Mouse (Mus musculus) midbrain, embryonic 16.5 days (tissue): ENCODE measurements around the gene Rnf5. TPM values are rescaled to one million over a fixed set of nuclear protein-coding genes. Genes with fewer than 3 reads are reported as not detected.

ENCODE experiments used
- ATAC-seq: fragments of 200-750 bp; cut with Nextera tagmentation; 2 replicates; pipeline ENCODE4 v1.8.0; 2017; ENCODE audit warnings: moderate TSS enrichment
- H3K27ac ChIP-seq: fragments of 300-500 bp; sonication (generic); 2 replicates; pipeline ENCODE4 v1.5.1; 2014; ENCODE audit warnings: mild to moderate bottlenecking, low read length, mixed read lengths
- H3K27me3 ChIP-seq: fragments of 300-500 bp; sonication (generic); 2 replicates; pipeline ENCODE4 v1.6.1; 2014; ENCODE audit warnings: low read depth, low read length, mixed read lengths; ENCODE audit not compliant: control insufficient read depth, insufficient read depth
- H3K36me3 ChIP-seq: fragments of 300-500 bp; sonication (generic); 2 replicates; pipeline ENCODE4 v1.6.1; 2014; ENCODE audit warnings: mild to moderate bottlenecking, low read length, moderate library complexity, mixed read lengths; ENCODE audit not compliant: control insufficient read depth, insufficient read depth
- H3K4me1 ChIP-seq: fragments of 300-500 bp; sonication (generic); 2 replicates; pipeline ENCODE4 v1.6.1; 2014; ENCODE audit warnings: mild to moderate bottlenecking, low read length, mixed read lengths; ENCODE audit not compliant: control insufficient read depth, insufficient read depth
- H3K4me2 ChIP-seq: fragments of 300-500 bp; sonication (generic); 2 replicates; pipeline ENCODE4 v1.6.1; 2014; ENCODE audit warnings: mild to moderate bottlenecking, low read length, mixed read lengths
- H3K4me3 ChIP-seq: fragments of 300-500 bp; sonication (generic); 2 replicates; pipeline ENCODE4 v1.5.1; 2014; ENCODE audit warnings: low read depth, mild to moderate bottlenecking, low read length, moderate library complexity, mixed read lengths
- H3K9ac ChIP-seq: fragments of 300-500 bp; sonication (generic); 2 replicates; pipeline ENCODE4 v1.6.1; 2014; ENCODE audit warnings: low read depth, low read length, mixed read lengths
- H3K9me3 ChIP-seq: fragments of 300-500 bp; sonication (generic); replicated peaks from 2 replicates; pipeline ENCODE4 v1.6.1; 2014; ENCODE audit warnings: mild to moderate bottlenecking, low read length, mixed read lengths; ENCODE audit not compliant: control insufficient read depth, poor library complexity, severe bottlenecking
- WGBS: fragments of 180-500 bp; shearing (Covaris S2); extraction: QIAGEN DNeasy Blood & Tissue Kit; methylation state at CpG from one replicate; pipeline ENCODE4 v1.1.7; 2014; 5-methylcytosine and 5-hydroxymethylcytosine counted together
- polyA plus RNA-seq: library from polyadenylated mRNA; unstranded; fragments of >200 nt; fragmentation: Nextera tagmentation; extraction: Ambion mirVana; gene quantifications from 2 replicates; pipeline ENCODE4 v1.2.1, GENCODE M21; 2015

Gene Rnf5
- polyA plus RNA-seq = 291 and 298 TPM in 2 replicates

DNA sequence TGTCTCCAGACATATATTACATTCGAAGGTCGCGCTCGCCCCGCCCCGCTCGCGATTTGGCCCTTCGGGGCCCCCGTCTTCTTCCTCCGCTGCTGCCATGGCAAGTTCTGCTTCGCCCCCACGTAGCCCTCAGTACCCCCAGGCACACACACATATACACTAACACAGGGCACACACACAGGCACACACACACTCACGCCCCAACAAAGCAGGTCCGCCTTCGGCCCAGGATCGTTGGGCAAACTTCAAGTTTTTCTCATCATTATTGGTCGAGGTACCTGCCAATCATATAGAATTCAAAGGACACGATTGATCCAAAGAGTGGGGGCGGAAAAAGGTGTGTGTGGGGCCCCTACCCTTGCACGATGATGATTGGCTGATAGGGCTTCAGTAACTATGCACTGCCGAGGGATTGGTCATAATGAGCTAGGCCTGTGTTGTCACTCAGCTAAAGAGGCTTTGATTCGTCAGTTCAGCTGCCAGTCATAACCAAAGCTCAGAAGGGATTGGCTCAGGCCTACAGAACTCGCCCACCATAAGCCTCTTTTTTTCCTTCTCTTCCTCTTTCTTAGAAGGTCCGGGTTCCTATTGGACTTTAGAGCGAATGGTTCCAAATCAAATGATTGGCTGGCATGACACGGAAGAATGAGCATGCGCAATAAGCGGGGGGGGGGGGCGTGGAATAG lies at the start of gene Rnf5:
TSS of gene Rnf5 (minus strand) at position 316 of the 686 bp plus-strand sequence.
- Histone ChIP-seq H3K4me3 (peak within 1 kb of the TSS; percentile 88), H3K9me3 (no peaks in the 10 kb centered on the region), H3K27me3 (no peaks in the 10 kb centered on the region), H3K27ac (peak within 1 kb of the TSS; percentile 85), H3K4me2 (peak within 1 kb of the TSS; percentile 94), H3K36me3 (peaks cover 7% of the 10 kb centered on the region), H3K4me1 (peaks cover 35% of the 10 kb centered on the region), H3K9ac (peak within 1 kb of the TSS; percentile 98)
- peak; percentile 95 for ATAC-seq
- under 1% methylated on average over 30 of the region's 30 CpGs for WGBS

DNA sequence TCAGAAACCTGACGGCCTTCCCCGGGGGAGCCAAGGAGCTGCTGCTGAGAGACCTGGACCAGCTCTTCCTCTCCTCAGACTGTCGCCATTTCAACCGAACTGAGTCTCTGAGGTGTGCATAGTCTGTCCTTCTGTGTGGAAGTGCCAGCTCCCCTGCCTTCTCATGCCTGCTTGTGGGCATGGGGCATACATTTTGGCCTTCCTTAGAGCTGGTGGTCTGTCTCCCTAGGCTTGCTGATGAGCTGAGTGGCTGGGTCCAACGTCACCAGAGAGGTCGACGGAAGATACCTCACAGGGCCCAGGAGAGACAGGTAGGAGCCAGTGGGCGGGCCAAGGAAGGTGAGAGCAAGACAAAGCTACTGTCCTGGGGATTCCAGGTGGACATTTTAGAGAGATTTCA lies 49.5 kb upstream of the Rnf5 start:
- peaks cover 37% of the 10 kb centered on the region for H3K36me3 ChIP-seq
- no peaks in the 10 kb centered on the region for H3K9me3 ChIP-seq
- H3K4me3 ChIP-seq = no peak overlapping the region
- H3K4me1 ChIP-seq = peaks cover 6% of the 10 kb centered on the region
- WGBS = 93% methylated on average over 8 of the region's 8 CpGs
- H3K9ac ChIP-seq = no peak overlapping the region
- no peaks in the 10 kb centered on the region for H3K27me3 ChIP-seq
- H3K4me2 ChIP-seq = no peak overlapping the region
- no peak overlapping the region for H3K27ac ChIP-seq
- no peak for ATAC-seq

DNA sequence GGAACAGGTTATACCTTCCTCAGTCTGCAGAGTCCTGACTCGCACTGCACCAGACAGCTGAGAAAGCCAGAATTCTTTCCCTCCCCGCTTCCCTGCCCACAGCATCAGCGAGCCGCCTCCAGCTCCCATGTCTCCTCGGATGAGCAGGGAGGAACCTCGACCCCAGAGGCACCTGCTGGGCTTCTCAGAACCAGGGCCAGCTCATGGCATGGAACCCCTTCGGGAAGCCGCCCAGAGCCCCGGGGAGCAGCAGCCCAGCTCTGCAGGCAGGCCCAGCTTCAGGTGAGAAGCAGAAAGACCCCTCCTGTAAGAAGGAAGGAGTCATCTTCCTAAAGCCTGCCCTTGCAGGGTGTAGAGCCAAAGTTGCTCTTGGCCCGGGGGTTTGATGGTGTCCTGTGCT lies 49.1 kb upstream of the Rnf5 start:
- H3K4me2 ChIP-seq = no peak overlapping the region
- WGBS = 92% methylated on average over 10 of the region's 10 CpGs
- peaks cover 10% of the 10 kb centered on the region for H3K4me1 ChIP-seq
- H3K4me3 ChIP-seq = no peak overlapping the region
- ATAC-seq = no peak
- H3K27ac ChIP-seq = no peak overlapping the region
- peaks cover 37% of the 10 kb centered on the region for H3K36me3 ChIP-seq
- no peaks in the 10 kb centered on the region for H3K9me3 ChIP-seq
- H3K27me3 ChIP-seq = no peaks in the 10 kb centered on the region
- no peak overlapping the region for H3K9ac ChIP-seq

DNA sequence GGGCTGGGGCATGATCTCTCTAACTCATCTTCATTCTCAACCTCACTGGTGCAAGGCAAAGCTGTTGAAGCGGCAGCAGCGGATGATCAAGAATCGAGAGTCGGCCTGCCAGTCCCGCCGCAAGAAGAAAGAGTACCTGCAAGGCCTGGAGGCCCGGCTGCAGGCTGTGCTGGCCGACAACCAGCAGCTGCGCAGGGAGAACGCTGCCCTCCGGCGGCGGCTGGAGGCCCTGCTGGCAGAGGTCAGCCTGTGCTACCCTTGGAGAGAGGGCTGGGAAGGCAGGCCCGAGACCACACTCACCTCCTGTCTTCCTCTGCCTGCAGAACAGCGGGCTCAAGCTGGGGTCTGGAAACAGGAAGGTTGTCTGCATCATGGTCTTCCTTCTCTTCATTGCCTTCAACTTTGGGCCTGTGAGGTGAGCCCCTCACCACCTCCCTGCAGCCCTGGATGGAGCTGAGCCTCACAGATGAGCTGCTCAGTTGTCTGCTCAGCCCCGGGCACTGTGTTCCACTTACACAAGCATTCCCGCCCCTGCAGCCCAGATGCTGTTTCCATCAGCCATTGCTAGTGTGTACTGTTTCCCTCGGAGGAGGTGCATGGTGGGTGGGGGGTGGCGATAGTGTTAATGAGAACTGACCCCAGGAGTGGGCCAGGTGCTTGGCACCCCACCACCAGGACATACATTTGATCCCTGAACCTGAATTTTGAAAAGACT lies 48.2 kb upstream of the Rnf5 start:
- Histone ChIP-seq H3K27me3 (no peaks in the 10 kb centered on the region), H3K36me3 (peaks cover 37% of the 10 kb centered on the region)

DNA sequence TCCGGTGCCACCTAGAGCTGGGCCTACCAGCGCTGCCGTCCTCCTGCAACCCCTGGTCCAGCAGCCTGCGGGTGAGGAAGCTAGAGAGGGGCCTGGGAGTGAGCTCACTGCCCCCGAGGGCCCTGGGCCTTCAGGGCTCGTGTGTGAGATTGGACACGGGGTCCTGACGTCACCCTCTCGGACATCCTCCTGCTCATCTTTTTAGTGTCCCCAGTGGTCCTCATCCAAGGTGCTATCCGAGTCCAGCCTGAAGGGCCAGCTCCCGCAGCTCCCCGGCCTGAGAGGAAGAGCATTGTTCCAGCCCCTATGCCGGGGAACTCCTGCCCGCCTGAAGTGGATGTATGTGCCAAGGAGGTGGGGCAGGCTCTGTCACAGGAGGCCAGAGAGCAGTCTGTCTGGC lies 47.3 kb upstream of the Rnf5 start:
- Histone ChIP-seq H3K9me3 (no peaks in the 10 kb centered on the region), H3K4me2 (no peak overlapping the region), H3K27me3 (no peaks in the 10 kb centered on the region), H3K4me1 (peaks cover 20% of the 10 kb centered on the region), H3K9ac (no peak overlapping the region), H3K4me3 (no peak overlapping the region), H3K27ac (no peak overlapping the region), H3K36me3 (peaks cover 37% of the 10 kb centered on the region)
- no peak for ATAC-seq
- 93% methylated on average over 14 of the region's 14 CpGs for WGBS

More for the DNA sequence above, 48.2 kb upstream of the Rnf5 start:
- H3K4me1 ChIP-seq = peaks cover 11% of the 10 kb centered on the region
- H3K4me2 ChIP-seq = no peak overlapping the region
- H3K9ac ChIP-seq = no peak overlapping the region
- WGBS = 51% methylated on average over 19 of the region's 19 CpGs
- no peaks in the 10 kb centered on the region for H3K9me3 ChIP-seq
- no peak for ATAC-seq
- no peak overlapping the region for H3K4me3 ChIP-seq
- H3K27ac ChIP-seq = no peak overlapping the region

DNA sequence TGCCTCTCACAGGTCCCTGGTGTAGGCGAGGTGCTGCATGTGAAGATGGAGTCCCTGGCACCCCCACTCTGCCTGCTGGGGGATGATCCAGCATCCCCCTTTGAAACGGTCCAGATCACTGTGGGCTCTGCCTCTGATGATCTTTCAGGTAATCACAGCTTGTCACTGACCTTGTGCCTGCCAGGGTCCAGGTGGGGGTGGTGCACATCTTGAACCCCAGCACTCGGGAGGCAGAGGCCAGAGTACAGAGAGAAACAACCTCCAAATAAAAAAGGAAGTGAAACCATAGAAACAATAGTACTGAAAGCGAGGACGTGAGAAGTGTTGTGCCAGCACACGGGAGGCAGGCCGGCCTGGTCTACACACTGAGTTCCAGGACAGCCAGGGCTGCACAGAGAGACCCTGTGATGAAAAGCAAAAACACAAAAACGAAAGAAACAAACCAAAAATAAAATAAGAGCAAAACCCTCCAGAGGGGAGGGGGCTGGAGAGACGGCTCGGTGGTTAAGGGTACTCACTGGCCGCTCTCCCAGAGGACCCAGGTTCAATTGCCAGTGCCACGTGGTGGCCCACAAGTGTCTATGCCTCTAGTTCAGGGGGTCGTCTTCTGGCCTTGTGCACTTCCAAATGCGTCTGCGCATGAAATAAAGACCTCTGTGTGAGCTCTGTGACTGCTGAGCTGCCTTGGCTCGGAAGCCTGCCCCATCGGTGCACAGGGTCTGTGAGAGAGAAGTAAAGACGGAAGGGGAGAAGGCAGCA lies 45.8 kb upstream of the Rnf5 start:
- Histone ChIP-seq H3K36me3 (peaks cover 36% of the 10 kb centered on the region), H3K27me3 (no peaks in the 10 kb centered on the region), H3K4me1 (peaks cover 28% of the 10 kb centered on the region), H3K27ac (no peak overlapping the region), H3K4me3 (no peak overlapping the region), H3K9ac (no peak overlapping the region), H3K4me2 (no peak overlapping the region), H3K9me3 (no peaks in the 10 kb centered on the region)
- 90% methylated on average over 18 of the region's 18 CpGs for WGBS
- ATAC-seq = no peak

DNA sequence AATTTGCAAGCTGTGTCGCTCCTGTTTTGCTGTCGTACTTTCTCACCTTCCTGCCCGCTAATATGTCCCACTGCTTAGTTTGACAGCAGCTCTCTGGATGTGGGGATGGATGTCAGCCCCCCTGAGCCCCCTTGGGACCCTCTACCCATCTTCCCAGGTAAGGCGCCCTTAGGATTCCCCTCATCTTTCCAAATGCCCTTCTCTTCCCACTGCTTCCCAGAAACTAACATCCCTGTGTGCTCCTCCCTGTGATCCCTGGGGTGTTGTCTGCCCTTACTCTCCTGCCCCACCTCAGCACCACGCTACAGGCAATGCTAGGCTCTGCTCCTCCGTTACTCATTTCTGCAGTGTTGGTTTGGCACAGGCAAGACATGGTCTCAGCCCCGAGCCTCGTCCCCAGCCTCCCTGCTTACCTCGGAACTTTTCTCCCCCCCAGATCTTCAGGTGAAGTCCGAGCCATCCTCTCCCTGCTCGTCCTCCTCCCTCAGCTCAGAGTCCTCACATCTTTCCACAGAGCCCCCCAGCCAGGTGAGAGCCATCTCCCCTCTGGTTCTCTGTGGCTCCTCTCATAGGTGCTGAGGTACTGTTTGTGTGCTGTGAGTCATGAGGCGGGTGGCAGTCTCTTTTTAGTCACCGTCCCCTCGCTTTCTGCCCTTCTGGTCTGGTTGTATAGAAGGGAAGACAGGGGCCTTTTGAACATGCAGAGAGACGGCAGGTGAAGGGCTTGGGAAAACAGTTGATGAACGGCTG lies 44.8 kb upstream of the Rnf5 start:
- Histone ChIP-seq H3K4me3 (peak overlapping the region; percentile 88; the same call in 1 of the 2 replicates), H3K9me3 (no peaks in the 10 kb centered on the region), H3K4me1 (peaks cover 29% of the 10 kb centered on the region), H3K9ac (peak overlapping the region; percentile 91; the same call in 1 of the 2 replicates), H3K27ac (no peak overlapping the region), H3K27me3 (no peaks in the 10 kb centered on the region), H3K4me2 (peak overlapping the region; percentile 71), H3K36me3 (peaks cover 30% of the 10 kb centered on the region)
- WGBS = 88% methylated on average over 16 of the region's 16 CpGs
- ATAC-seq = no peak

DNA sequence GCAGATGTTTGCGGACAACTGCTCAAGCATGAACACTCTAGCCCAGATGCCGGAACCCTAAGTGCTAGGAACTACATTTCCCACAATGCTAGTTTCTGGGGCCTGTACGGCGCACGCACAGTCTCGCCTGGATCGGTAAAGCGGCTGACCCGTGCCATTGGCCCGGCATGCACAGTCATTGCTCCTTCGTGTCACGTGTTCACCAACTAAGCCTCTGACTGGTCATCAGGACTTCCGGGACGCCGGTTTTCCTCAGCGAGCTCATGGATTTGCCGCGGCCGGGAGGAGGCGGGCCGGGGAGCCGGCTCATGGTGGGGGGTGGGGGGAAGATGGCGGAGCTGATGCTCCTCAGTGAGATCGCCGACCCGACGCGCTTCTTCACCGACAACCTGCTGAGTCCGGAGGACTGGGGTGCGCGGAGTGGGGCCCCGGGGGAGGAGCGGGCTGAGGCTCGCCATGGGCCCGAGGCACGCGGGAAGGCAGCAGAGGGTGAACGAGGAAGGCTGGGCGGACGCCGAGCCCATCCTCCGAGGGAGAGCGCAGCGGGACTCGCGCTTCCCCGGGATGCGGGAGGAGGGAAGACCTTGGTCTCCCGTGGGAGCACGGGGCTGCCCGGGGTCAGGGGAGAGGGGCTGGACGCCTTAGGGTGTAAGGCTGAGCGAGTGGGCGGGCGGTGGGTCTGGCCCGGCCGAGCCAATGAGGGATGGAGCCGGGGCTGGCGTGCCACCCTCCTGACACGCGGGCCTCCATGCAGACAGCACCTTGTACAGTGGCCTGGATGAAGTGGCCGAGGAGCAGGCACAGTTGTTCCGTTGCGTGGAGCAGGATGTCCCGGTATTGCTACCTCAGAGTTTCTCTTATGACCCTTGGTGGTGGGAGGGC lies 43.7 kb upstream of the Rnf5 start, which contains the start of gene Atf6b:
TSS of gene Atf6b (plus strand) at position 241 of the 882 bp plus-strand sequence.
- WGBS = under 1% methylated on average over 62 of the region's 66 CpGs
- H3K4me2 ChIP-seq = peak within 1 kb of the TSS; percentile 71
- peak within 1 kb of the TSS; percentile 86 for H3K27ac ChIP-seq

More for the DNA sequence above, 43.7 kb upstream of the Rnf5 start, which contains the start of gene Atf6b:
- ATAC-seq = peak; percentile 96
- peaks cover 24% of the 10 kb centered on the region for H3K36me3 ChIP-seq
- peaks cover 29% of the 10 kb centered on the region for H3K4me1 ChIP-seq
- peak within 1 kb of the TSS; percentile 88 for H3K4me3 ChIP-seq
- no peaks in the 10 kb centered on the region for H3K9me3 ChIP-seq
- no peaks in the 10 kb centered on the region for H3K27me3 ChIP-seq
- H3K9ac ChIP-seq = peak within 1 kb of the TSS; percentile 91
